Mouse (Mus musculus): ENCODE results near the gene Gdap1l1. TPM values are rescaled to one million over a fixed set of nuclear protein-coding genes. Genes with fewer than 3 reads are reported as not detected.

Gene Gdap1l1
- polyA plus RNA-seq, 1 experiment from 2014 or later: 0.64 TPM

GRCm38 (mm10) chr2:163447375-163447774, 9.1 kb downstream of the Gdap1l1 start:
- Histone ChIP-seq H3K4me2 (ENCODE audit: low read length) (no peak overlapping the region), H3K36me3 (ENCODE audit: insufficient read depth, low read length) (no peaks in the 10 kb centered on the region), H3K4me1 (replicated peaks; ENCODE audit: insufficient read depth, low read length) (no peaks in the 10 kb centered on the region), H3K4me3 (replicated peaks; ENCODE audit: low read depth, low read length) (no peak overlapping the region), H3K27ac (no peak overlapping the region), H3K27me3 (ENCODE audit: insufficient read depth, low read length) (no peaks in the 10 kb centered on the region), H3K9ac (ENCODE audit: low read depth, low read length) (no peak overlapping the region), H3K9me3 (replicated peaks; ENCODE audit: low read length) (no peaks in the 10 kb centered on the region)
- no peak for TF ChIP-seq CTCF (IDR thresholded peaks at IDR 0.05; ENCODE audit: low read depth)
- DNase-seq (ENCODE audit: low spot score) (no peak), ATAC-seq (replicated peaks; ENCODE audit: low FRiP score, low read depth) (no peak)
- 87% methylated on average over 12 of the region's 12 CpGs for WGBS

DNA sequence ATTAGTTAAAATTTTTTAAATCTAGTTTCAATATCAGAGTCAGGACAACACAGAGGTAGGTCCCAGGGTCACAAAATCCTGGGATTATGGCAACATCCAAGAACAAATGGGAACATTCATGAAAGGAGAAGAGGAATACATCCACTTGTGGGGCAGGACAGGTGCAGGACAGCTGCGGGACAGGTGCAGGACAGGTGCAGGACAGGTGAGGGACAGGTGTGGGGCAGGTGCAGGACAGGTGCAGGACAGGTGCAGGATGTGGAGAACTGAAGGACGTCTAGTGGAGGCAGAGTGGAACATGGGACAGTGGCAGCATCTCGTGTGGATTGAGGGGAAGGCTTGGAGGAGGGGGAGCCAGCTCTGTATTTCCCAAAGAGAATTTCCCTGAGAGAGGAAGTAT, 11.0 kb downstream of the Gdap1l1 start:
- no peak for DNase-seq (ENCODE audit: low spot score)
- Histone ChIP-seq H3K4me2 (ENCODE audit: low read length) (no peak overlapping the region), H3K27ac (no peak overlapping the region), H3K9me3 (replicated peaks; ENCODE audit: low read length) (no peaks in the 10 kb centered on the region), H3K9ac (ENCODE audit: low read depth, low read length) (no peak overlapping the region), H3K27me3 (ENCODE audit: insufficient read depth, low read length) (no peaks in the 10 kb centered on the region), H3K4me1 (replicated peaks; ENCODE audit: insufficient read depth, low read length) (no peaks in the 10 kb centered on the region), H3K36me3 (ENCODE audit: insufficient read depth, low read length) (no peaks in the 10 kb centered on the region), H3K4me3 (replicated peaks; ENCODE audit: low read depth, low read length) (no peak overlapping the region)
- TF ChIP-seq CTCF (IDR thresholded peaks at IDR 0.05; ENCODE audit: low read depth): no peak
- no peak for ATAC-seq (replicated peaks; ENCODE audit: low FRiP score, low read depth)
- WGBS: 59% methylated on average over 3 of the region's 3 CpGs

- TF ChIP-seq CTCF (IDR thresholded peaks at IDR 0.05; ENCODE audit: low read depth): no peak
- no peak for ATAC-seq (replicated peaks; ENCODE audit: low FRiP score, low read depth)
- H3K4me3 ChIP-seq (replicated peaks; ENCODE audit: low read depth, low read length): no peak overlapping the region
- no peaks in the 10 kb centered on the region for H3K4me1 ChIP-seq (replicated peaks; ENCODE audit: insufficient read depth, low read length)
- H3K27me3 ChIP-seq (ENCODE audit: insufficient read depth, low read length): no peaks in the 10 kb centered on the region
- no peak overlapping the region for H3K4me2 ChIP-seq (ENCODE audit: low read length)
- H3K9ac ChIP-seq (ENCODE audit: low read depth, low read length): no peak overlapping the region
- no peaks in the 10 kb centered on the region for H3K9me3 ChIP-seq (replicated peaks; ENCODE audit: low read length)
- peak; percentile 4 for DNase-seq (ENCODE audit: low spot score)
- 65% methylated on average over 6 of the region's 6 CpGs for WGBS
- H3K36me3 ChIP-seq (ENCODE audit: insufficient read depth, low read length): no peaks in the 10 kb centered on the region
- H3K27ac ChIP-seq: no peak overlapping the region
Observed at GRCm38 (mm10) chr2:163450668-163451295, 12.5 kb downstream of the Gdap1l1 start.

DNA sequence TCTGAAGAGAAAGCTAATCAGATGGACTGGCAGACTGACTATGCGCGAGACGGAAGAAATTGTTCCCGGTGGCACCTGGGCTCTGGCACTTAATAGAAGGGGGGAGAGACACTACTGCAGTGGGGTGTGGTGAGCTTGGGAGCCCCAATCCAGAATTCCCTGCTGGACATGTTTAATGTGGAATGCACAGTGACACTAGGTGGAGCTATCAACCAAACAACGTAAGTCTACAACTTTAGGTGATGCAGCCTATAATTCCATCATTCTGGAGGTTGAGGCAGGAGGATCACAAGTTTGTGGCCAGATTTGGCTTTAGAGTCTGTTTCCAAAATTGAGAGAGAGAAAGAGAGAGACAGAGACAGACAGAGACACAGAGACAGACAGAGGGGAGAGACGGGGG, 14.5 kb downstream of the Gdap1l1 start:
- no peak overlapping the region for H3K4me2 ChIP-seq (ENCODE audit: low read length)
- H3K9ac ChIP-seq (ENCODE audit: low read depth, low read length): no peak overlapping the region
- DNase-seq (ENCODE audit: low spot score): no peak
- no peaks in the 10 kb centered on the region for H3K27me3 ChIP-seq (ENCODE audit: insufficient read depth, low read length)
- no peaks in the 10 kb centered on the region for H3K9me3 ChIP-seq (replicated peaks; ENCODE audit: low read length)
- no peak for ATAC-seq (replicated peaks; ENCODE audit: low FRiP score, low read depth)
- no peak overlapping the region for H3K4me3 ChIP-seq (replicated peaks; ENCODE audit: low read depth, low read length)
- H3K4me1 ChIP-seq (replicated peaks; ENCODE audit: insufficient read depth, low read length): no peaks in the 10 kb centered on the region
- H3K36me3 ChIP-seq (ENCODE audit: insufficient read depth, low read length): no peaks in the 10 kb centered on the region
- 89% methylated on average over 6 of the region's 6 CpGs for WGBS
- peak; percentile 45; the same call in 1 of the 2 replicates for TF ChIP-seq CTCF (IDR thresholded peaks at IDR 0.05; ENCODE audit: low read depth)
- H3K27ac ChIP-seq: no peak overlapping the region

DNA sequence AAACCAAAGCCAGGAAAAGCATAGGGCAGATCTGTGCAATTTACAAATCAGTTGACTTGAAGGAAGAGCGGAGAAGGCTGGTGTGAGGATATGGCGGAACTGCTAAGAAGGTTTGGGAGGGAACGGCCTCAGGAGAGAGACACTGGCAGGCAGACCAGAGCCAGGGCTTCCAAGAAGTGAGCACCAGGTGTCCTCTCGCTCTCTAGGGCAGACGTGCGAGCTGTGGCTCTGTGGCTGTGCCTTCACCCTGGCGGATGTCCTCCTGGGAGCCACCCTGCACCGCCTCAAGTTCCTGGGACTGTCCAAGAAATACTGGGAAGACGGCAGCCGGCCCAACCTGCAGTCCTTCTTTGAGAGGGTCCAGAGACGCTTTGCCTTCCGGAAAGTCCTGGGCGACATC, 15.1 kb downstream of the Gdap1l1 start:
- no peaks in the 10 kb centered on the region for H3K9me3 ChIP-seq (replicated peaks; ENCODE audit: low read length)
- no peak overlapping the region for H3K27ac ChIP-seq
- H3K4me2 ChIP-seq (ENCODE audit: low read length): no peak overlapping the region
- H3K36me3 ChIP-seq (ENCODE audit: insufficient read depth, low read length): no peaks in the 10 kb centered on the region
- H3K4me3 ChIP-seq (replicated peaks; ENCODE audit: low read depth, low read length): no peak overlapping the region
- WGBS: 88% methylated on average over 13 of the region's 13 CpGs
- DNase-seq (ENCODE audit: low spot score): no peak
- no peaks in the 10 kb centered on the region for H3K4me1 ChIP-seq (replicated peaks; ENCODE audit: insufficient read depth, low read length)
- no peaks in the 10 kb centered on the region for H3K27me3 ChIP-seq (ENCODE audit: insufficient read depth, low read length)
- TF ChIP-seq CTCF (IDR thresholded peaks at IDR 0.05; ENCODE audit: low read depth): no peak
- no peak for ATAC-seq (replicated peaks; ENCODE audit: low FRiP score, low read depth)
- no peak overlapping the region for H3K9ac ChIP-seq (ENCODE audit: low read depth, low read length)

DNA sequence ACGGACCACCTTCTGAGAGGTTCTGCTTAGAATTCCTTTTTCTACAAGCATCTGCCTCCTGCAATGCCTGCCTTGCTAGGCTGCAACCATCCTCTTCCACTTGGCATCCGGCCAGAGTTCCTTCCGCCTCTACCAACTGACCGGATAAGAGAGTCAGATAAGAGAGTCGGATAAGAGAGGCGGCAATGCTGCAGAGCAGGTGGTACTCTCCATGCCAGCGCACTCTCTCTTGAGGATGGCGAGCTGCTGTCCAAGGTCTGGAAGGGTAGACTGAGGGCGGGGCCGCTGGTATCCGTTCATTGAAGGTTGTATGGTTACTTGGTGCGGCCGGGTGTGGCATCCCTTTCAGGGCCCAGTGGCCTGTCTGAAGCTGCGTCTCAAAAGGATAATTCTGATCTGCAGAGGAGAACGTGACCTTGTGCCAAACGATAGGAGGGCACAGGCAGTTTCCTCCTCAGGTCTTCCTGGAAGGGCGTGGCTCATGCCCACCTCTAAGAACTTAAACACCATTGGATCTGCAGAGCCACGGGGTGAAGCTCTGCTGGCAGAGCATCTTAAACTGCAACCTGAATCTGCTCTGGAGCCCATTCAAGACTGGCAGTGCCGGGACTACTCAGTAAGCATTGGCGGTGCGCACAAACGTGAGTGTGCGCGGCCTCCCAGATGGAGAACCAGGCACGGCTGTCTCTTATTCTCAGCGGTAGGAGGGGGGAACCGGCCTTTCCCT, 20.4 kb downstream of the Gdap1l1 start:
- no peaks in the 10 kb centered on the region for H3K36me3 ChIP-seq (ENCODE audit: insufficient read depth, low read length)
- H3K9me3 ChIP-seq (replicated peaks; ENCODE audit: low read length): no peaks in the 10 kb centered on the region
- TF ChIP-seq CTCF (IDR thresholded peaks at IDR 0.05; ENCODE audit: low read depth): no peak
- ATAC-seq (replicated peaks; ENCODE audit: low FRiP score, low read depth) (no peak), DNase-seq (ENCODE audit: low spot score) (peak; percentile 2)
- H3K4me1 ChIP-seq (replicated peaks; ENCODE audit: insufficient read depth, low read length): no peaks in the 10 kb centered on the region
- H3K4me3 ChIP-seq (replicated peaks; ENCODE audit: low read depth, low read length): no peak overlapping the region
- WGBS: 45% methylated on average over 27 of the region's 27 CpGs
- no peak overlapping the region for H3K4me2 ChIP-seq (ENCODE audit: low read length)
- no peak overlapping the region for H3K27ac ChIP-seq
- H3K27me3 ChIP-seq (ENCODE audit: insufficient read depth, low read length): no peaks in the 10 kb centered on the region
- H3K9ac ChIP-seq (ENCODE audit: low read depth, low read length): no peak overlapping the region

Data from kidney, postnatal 0 days (tissue).